ENCODE assay signal across 8 mouse cellular contexts in genomic region chr13:24401821-24402220, GRCm38 (mm10).
A peak's percentile ranks its signal among the peaks of the same experiment; 100 is the strongest.
DNase-seq lines count a peak whose midpoint lies in the region; ATAC-seq lines count a peak whose summit lies in the region.
"Not testable (repeated sequence)": the region's sequence is repeated elsewhere in the genome, so short reads cannot be mapped to it uniquely, and the experiment has no call there.

No protein-coding gene starts in this region.

- H3K4me2 ChIP-seq in heart, embryonic 14.5 days (ENCODE audit: low read length), result peak overlapping the region; percentile 50
- peak overlapping the region; percentile 25; the same call in 1 of the 2 replicates for H3K4me2 ChIP-seq in intestine, embryonic 16.5 days (ENCODE audit: low read depth, low read length)
- H3K4me2 ChIP-seq in liver, embryonic 11.5 days, result peak overlapping the region; percentile 53
- H3K4me2 ChIP-seq in neural tube, embryonic 14.5 days (ENCODE audit: low read depth, low read length), result 0 out of 2 replicates have a peak overlapping the region, but pooled peaks have one; percentile 11

- peaks cover 15% of the 10 kb centered on the region for H3K4me1 ChIP-seq in forebrain, embryonic 10.5 days
- H3K4me1 ChIP-seq in heart, embryonic 14.5 days (ENCODE audit: control insufficient read depth in 2 of 2, insufficient read depth in 2 of 2, low read length in 2 of 2); intestine, embryonic 16.5 days (ENCODE audit: control insufficient read depth, insufficient read depth, low read length); liver, embryonic 11.5 days (replicated peaks; ENCODE audit: control insufficient read depth, insufficient read depth, low read length); neural tube, embryonic 14.5 days (ENCODE audit: control insufficient read depth, insufficient read depth, low read length): not testable (repeated sequence)

- not testable (repeated sequence) for ATAC-seq in heart, embryonic 14.5 days (ENCODE audit: insufficient number of reproducible peaks, insufficient read depth, low FRiP score, low read depth); intestine, embryonic 16.5 days; liver, embryonic 11.5 days (replicated peaks; ENCODE audit: low FRiP score); neural tube, embryonic 14.5 days (ENCODE audit: low read depth)

- H3K79me2 ChIP-seq in macrophage (ENCODE audit: inconsistent target), result not testable (repeated sequence)

- peak; percentile 66 to 71 for DNase-seq in B cell, adult 2 months
- not testable (repeated sequence) for DNase-seq in forebrain, embryonic 10.5 days (ENCODE audit: extremely low spot score, low spot score)
- DNase-seq in liver, embryonic 11.5 days (ENCODE audit: low spot score), result peak; percentile 31
- peak; percentile 32 for DNase-seq in thymus, postnatal 0 days (ENCODE audit: low spot score)

- not testable (repeated sequence) for H3K9me3 ChIP-seq in forebrain, embryonic 10.5 days; heart, embryonic 14.5 days (ENCODE audit: control insufficient read depth, low read length); intestine, embryonic 16.5 days (ENCODE audit: control insufficient read depth, low read length); liver, embryonic 11.5 days (ENCODE audit: control insufficient read depth, low read length); neural tube, embryonic 14.5 days (ENCODE audit: control insufficient read depth, low read length)

- 19% methylated on average over 11 of the region's 11 CpGs for WGBS in forebrain, embryonic 10.5 days
- 22% methylated on average over 11 of the region's 11 CpGs for WGBS in heart, embryonic 14.5 days
- 14% methylated on average over 11 of the region's 11 CpGs for WGBS in intestine, embryonic 16.5 days
- 18% methylated on average over 11 of the region's 11 CpGs for WGBS in liver, embryonic 11.5 days
- WGBS in macrophage (ENCODE audit: missing documents), result 13% methylated on average over 10 of the region's 11 CpGs
- WGBS in neural tube, embryonic 14.5 days, result 24% methylated on average over 11 of the region's 11 CpGs

- H3K36me3 ChIP-seq in forebrain, embryonic 10.5 days (replicated peaks); heart, embryonic 14.5 days (ENCODE audit: control insufficient read depth, insufficient read depth, low read length); intestine, embryonic 16.5 days (ENCODE audit: control insufficient read depth, insufficient read depth, low read length); liver, embryonic 11.5 days (ENCODE audit: control insufficient read depth, insufficient read depth, low read length); macrophage (ENCODE audit: inconsistent target); neural tube, embryonic 14.5 days (ENCODE audit: control insufficient read depth, insufficient read depth, low read length): not testable (repeated sequence)

- not testable (repeated sequence) for H3K9ac ChIP-seq in heart, embryonic 14.5 days (ENCODE audit: low read length); intestine, embryonic 16.5 days (ENCODE audit: low read depth, low read length); liver, embryonic 11.5 days (ENCODE audit: low read depth, low read length); neural tube, embryonic 14.5 days (replicated peaks; ENCODE audit: low read depth, low read length)

- not testable (repeated sequence) for H3K27me3 ChIP-seq in forebrain, embryonic 10.5 days (ENCODE audit: poor library complexity, severe bottlenecking); heart, embryonic 14.5 days (ENCODE audit: control insufficient read depth, insufficient read depth, low read length); intestine, embryonic 16.5 days (replicated peaks; ENCODE audit: control insufficient read depth, insufficient read depth, low read length); liver, embryonic 11.5 days (replicated peaks; ENCODE audit: control insufficient read depth, insufficient read depth, low read length); neural tube, embryonic 14.5 days (ENCODE audit: control insufficient read depth, insufficient read depth, low read length)

- H3K27ac ChIP-seq in forebrain, embryonic 10.5 days; heart, embryonic 14.5 days (replicated peaks in 1 of 2; ENCODE audit: control insufficient read depth in 1 of 2, insufficient read depth in 1 of 2, low read depth in 2 of 2, low read length in 2 of 2); intestine, embryonic 16.5 days (ENCODE audit: low read length); liver, embryonic 11.5 days (ENCODE audit: low read depth, low read length); neural tube, embryonic 14.5 days (ENCODE audit: low read depth, low read length): not testable (repeated sequence)
- peak overlapping the region; percentile 57 for H3K27ac ChIP-seq in macrophage

- H3K4me3 ChIP-seq in forebrain, embryonic 10.5 days, result peak overlapping the region; percentile 31; the same call in 1 of the 2 replicates
- not testable (repeated sequence) for H3K4me3 ChIP-seq in heart, embryonic 14.5 days (ENCODE audit: control insufficient read depth in 1 of 2, insufficient read depth in 1 of 2, low read depth in 1 of 2, low read length in 2 of 2); intestine, embryonic 16.5 days (ENCODE audit: low read length); macrophage (ENCODE audit: inconsistent target); neural tube, embryonic 14.5 days (ENCODE audit: low read depth, low read length)
- H3K4me3 ChIP-seq in liver, embryonic 11.5 days (ENCODE audit: low read depth, low read length), result 0 out of 2 replicates have a peak overlapping the region, but pooled peaks have one; percentile 10
